Mouse (Mus musculus): ENCODE data around the gene Ttf2.

DNA sequence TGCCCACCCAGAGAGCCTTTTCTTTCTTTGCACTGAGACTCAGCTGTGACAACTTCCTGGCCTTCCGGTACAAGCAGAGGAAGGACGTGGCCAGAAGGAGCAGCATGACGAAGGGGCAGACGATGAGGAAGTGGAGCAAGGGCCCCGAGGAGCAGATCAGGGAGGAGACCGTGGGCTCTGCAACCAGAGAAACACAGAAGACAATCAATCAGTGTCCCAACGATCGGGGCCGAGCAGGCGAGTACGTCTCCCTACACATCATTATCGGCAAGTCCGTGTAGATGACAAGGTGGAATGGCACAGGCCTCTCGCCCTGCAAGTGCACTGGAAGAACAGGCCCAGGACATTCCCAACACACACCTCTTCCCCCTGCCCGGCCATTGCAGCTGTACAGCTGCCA, 24.3 kb upstream of the Ttf2 start:
- TF ChIP-seq EP300 (IDR thresholded peaks at IDR 0.05; ENCODE audit: low read depth), result no peak
- TF ChIP-seq CTCF (IDR thresholded peaks at IDR 0.05; ENCODE audit: low read depth), result no peak

All from heart, postnatal 0 days (tissue).